Mouse (Mus musculus): ENCODE measurements around the gene Atp5e.
A peak's percentile ranks its signal among the peaks of the same experiment; 100 is the strongest.

The Atp5e gene

GRCm38 (mm10) chr2:174446492-174446891 is 17.4 kb downstream of the Atp5e start:
- no peak for DNase-seq

- no peak for DNase-seq
Measured at GRCm38 (mm10) chr2:174445018-174445417, 18.9 kb downstream of the Atp5e start.

- no peak for DNase-seq
Measured at GRCm38 (mm10) chr2:174444359-174444758, 19.5 kb downstream of the Atp5e start.

GRCm38 (mm10) chr2:174443046-174443445 is 20.9 kb downstream of the Atp5e start:
- no peak for DNase-seq

GRCm38 (mm10) chr2:174442460-174442859 is 21.4 kb downstream of the Atp5e start:
- DNase-seq: no peak

- no peak for DNase-seq
Measured at GRCm38 (mm10) chr2:174441898-174442297, 22.0 kb downstream of the Atp5e start.

GRCm38 (mm10) chr2:174439961-174440360 is 23.9 kb downstream of the Atp5e start:
- no peak for DNase-seq

- no peak for DNase-seq
Measured at GRCm38 (mm10) chr2:174439450-174439838, 24.5 kb downstream of the Atp5e start.

- peak; percentile 28 to 53 for DNase-seq
Measured at GRCm38 (mm10) chr2:174438737-174439449, 25.0 kb downstream of the Atp5e start, which contains the start of gene Ctsz. Gene Ctsz, minus strand, starts transcription at chr2:174439039.

GRCm38 (mm10) chr2:174438181-174438580 is 25.7 kb downstream of the Atp5e start:
- DNase-seq: no peak

- DNase-seq: no peak
Measured at GRCm38 (mm10) chr2:174437697-174437982, 26.3 kb downstream of the Atp5e start.

GRCm38 (mm10) chr2:174436916-174437696 is 26.8 kb downstream of the Atp5e start:
- DNase-seq: no peak

GRCm38 (mm10) chr2:174436076-174436701 is 27.7 kb downstream of the Atp5e start:
- no peak for DNase-seq

GRCm38 (mm10) chr2:174434943-174435342 is 29.0 kb downstream of the Atp5e start:
- no peak for DNase-seq

- DNase-seq: no peak
Measured at GRCm38 (mm10) chr2:174428996-174429591, 34.8 kb downstream of the Atp5e start.

GRCm38 (mm10) chr2:174428076-174428835 is 35.6 kb downstream of the Atp5e start:
- DNase-seq: no peak

- DNase-seq: no peak
Measured at GRCm38 (mm10) chr2:174426856-174427255, 37.0 kb downstream of the Atp5e start.

- no peak for DNase-seq
Measured at GRCm38 (mm10) chr2:174424301-174425085, 39.4 kb downstream of the Atp5e start.

- DNase-seq: no peak
Measured at GRCm38 (mm10) chr2:174421107-174421506, 42.8 kb downstream of the Atp5e start.

GRCm38 (mm10) chr2:174415731-174416310 is 48.1 kb downstream of the Atp5e start, which contains the start of gene Nelfcd:
Gene Nelfcd, plus strand, starts transcription at chr2:174415804.
- DNase-seq: peak; percentile 94 to 96

- no peak for DNase-seq
Measured at GRCm38 (mm10) chr2:174415001-174415730, 48.7 kb downstream of the Atp5e start.
